Mouse (Mus musculus): Measurements from ENCODE around the gene Slc9a8. TPM values are rescaled to one million over a fixed set of nuclear protein-coding genes. Genes with fewer than 3 reads are reported as not detected.

Slc9a8 gene
- polyA plus RNA-seq, 1 experiment, result 19.0 TPM

DNA sequence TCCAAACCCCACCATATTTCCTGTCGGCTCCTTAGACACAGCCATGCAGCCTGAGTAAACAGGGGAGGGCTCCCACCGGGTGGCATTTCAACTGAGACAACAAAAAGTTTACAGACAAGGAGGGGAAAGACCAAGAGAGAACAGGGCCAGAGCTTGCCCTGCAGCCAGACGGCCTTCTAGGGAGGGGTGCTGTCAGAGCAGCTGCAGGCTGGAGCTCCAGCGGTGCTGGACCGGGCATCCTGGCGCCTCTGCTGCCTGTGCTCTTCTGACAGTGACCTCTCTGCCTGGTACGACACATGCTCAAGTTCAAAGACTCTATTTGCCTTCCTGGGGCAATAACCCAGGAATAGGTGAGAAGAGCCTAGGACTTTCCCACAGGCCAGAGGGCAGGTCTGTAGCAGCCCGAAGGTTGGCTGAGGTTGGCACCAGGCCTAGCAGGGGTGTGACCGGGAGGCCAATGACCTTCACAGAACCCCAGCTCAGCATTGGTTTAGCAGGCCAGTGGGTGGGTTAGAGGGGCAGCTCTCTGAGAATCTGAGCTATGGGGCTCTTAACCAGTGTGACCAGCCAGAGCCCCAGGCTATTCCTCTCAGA is 5.4 kb upstream of the Slc9a8 start:
- H3K4me3 ChIP-seq (ENCODE audit: insufficient read depth, poor library complexity, severe bottlenecking), result no peak overlapping the region
- H3K36me3 ChIP-seq (ENCODE audit: control insufficient read depth, insufficient read depth), result no peaks in the 10 kb centered on the region
- H3K79me3 ChIP-seq (ENCODE audit: low read depth), result peaks cover 1% of the 10 kb centered on the region
- TF ChIP-seq FOSL1 (IDR thresholded peaks at IDR 0.05; ENCODE audit: insufficient read depth, low read length, poor library complexity, severe bottlenecking), result no peak
- TF ChIP-seq MYOD1 (IDR thresholded peaks at IDR 0.05; ENCODE audit: control insufficient read depth, insufficient read length, low read depth), result no peak
- no peak for TF ChIP-seq CTCF (IDR thresholded peaks at IDR 0.05; ENCODE audit: control insufficient read depth, insufficient read depth, insufficient read length)
- no peak for TF ChIP-seq CEBPB (IDR thresholded peaks at IDR 0.05; ENCODE audit: low read depth)
- no peak for TF ChIP-seq USF1 (IDR thresholded peaks at IDR 0.05; ENCODE audit: low read depth)
- TF ChIP-seq MYOG (IDR thresholded peaks at IDR 0.05; ENCODE audit: control insufficient read depth, extremely low read depth, insufficient read length), result no peak
- TF ChIP-seq MAX (IDR thresholded peaks at IDR 0.05), result no peak
- no peaks in the 10 kb centered on the region for H3K79me2 ChIP-seq (ENCODE audit: control insufficient read depth, insufficient read depth)
- H3ac ChIP-seq (ENCODE audit: control insufficient read depth, insufficient read length, low read depth), result no peak overlapping the region
- H3K27me3 ChIP-seq (ENCODE audit: control insufficient read depth, insufficient read depth, insufficient read length), result no peaks in the 10 kb centered on the region

DNA sequence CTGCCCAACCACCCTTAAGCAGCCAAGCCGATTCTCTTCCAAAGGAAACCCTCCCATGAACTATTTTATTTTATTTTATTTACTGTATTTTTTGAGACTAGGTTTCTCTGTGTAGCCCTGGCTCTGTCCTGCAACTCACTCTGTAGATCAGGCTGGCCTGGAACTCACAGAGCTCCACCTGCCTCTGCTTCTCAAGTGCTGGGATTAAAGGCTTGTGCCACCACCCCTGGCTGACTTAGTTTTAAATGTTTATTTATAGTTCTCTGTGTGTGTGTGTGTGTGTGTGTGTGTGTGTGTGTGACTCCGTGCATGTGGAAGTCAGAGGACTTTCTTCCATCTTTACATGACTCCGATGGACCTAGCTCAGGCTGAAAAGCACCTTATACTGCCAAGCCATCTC is 4.5 kb upstream of the Slc9a8 start:
- peaks cover 3% of the 10 kb centered on the region for H3K79me2 ChIP-seq (ENCODE audit: control insufficient read depth, insufficient read depth)
- TF ChIP-seq CTCF (IDR thresholded peaks at IDR 0.05; ENCODE audit: control insufficient read depth, insufficient read depth, insufficient read length) (no peak), FOSL1 (IDR thresholded peaks at IDR 0.05; ENCODE audit: insufficient read depth, low read length, poor library complexity, severe bottlenecking) (no peak), MAX (IDR thresholded peaks at IDR 0.05) (no peak), CEBPB (IDR thresholded peaks at IDR 0.05; ENCODE audit: low read depth) (no peak), USF1 (IDR thresholded peaks at IDR 0.05; ENCODE audit: low read depth) (no peak), MYOG (IDR thresholded peaks at IDR 0.05; ENCODE audit: control insufficient read depth, extremely low read depth, insufficient read length) (no peak), MYOD1 (IDR thresholded peaks at IDR 0.05; ENCODE audit: control insufficient read depth, insufficient read length, low read depth) (no peak)
- H3K27me3 ChIP-seq (ENCODE audit: control insufficient read depth, insufficient read depth, insufficient read length), result no peaks in the 10 kb centered on the region
- no peak overlapping the region for H3K4me3 ChIP-seq (ENCODE audit: insufficient read depth, poor library complexity, severe bottlenecking)
- H3ac ChIP-seq (ENCODE audit: control insufficient read depth, insufficient read length, low read depth), result no peak overlapping the region
- no peaks in the 10 kb centered on the region for H3K36me3 ChIP-seq (ENCODE audit: control insufficient read depth, insufficient read depth)
- peaks cover 1% of the 10 kb centered on the region for H3K79me3 ChIP-seq (ENCODE audit: low read depth)

GRCm38 (mm10) chr2:167417694-167418093 is 3.8 kb upstream of the Slc9a8 start:
- H3K4me3 ChIP-seq (ENCODE audit: insufficient read depth, poor library complexity, severe bottlenecking), result no peak overlapping the region
- H3K36me3 ChIP-seq (ENCODE audit: control insufficient read depth, insufficient read depth), result no peaks in the 10 kb centered on the region
- H3K79me2 ChIP-seq (ENCODE audit: control insufficient read depth, insufficient read depth), result peaks cover 10% of the 10 kb centered on the region
- H3ac ChIP-seq (ENCODE audit: control insufficient read depth, insufficient read length, low read depth), result no peak overlapping the region
- TF ChIP-seq USF1 (IDR thresholded peaks at IDR 0.05; ENCODE audit: low read depth) (no peak), CTCF (IDR thresholded peaks at IDR 0.05; ENCODE audit: control insufficient read depth, insufficient read depth, insufficient read length) (peak; percentile 38)
- H3K27me3 ChIP-seq (ENCODE audit: control insufficient read depth, insufficient read depth, insufficient read length), result no peaks in the 10 kb centered on the region
- H3K79me3 ChIP-seq (ENCODE audit: low read depth), result peaks cover 6% of the 10 kb centered on the region

- TF ChIP-seq MYOD1 (IDR thresholded peaks at IDR 0.05; ENCODE audit: control insufficient read depth, insufficient read length, low read depth), result no peak
- no peak for TF ChIP-seq CEBPB (IDR thresholded peaks at IDR 0.05; ENCODE audit: low read depth)
- no peak for TF ChIP-seq MYOG (IDR thresholded peaks at IDR 0.05; ENCODE audit: control insufficient read depth, extremely low read depth, insufficient read length)
- TF ChIP-seq CTCF (IDR thresholded peaks at IDR 0.05; ENCODE audit: control insufficient read depth, insufficient read depth, insufficient read length), result peak; percentile 65
- TF ChIP-seq MAX (IDR thresholded peaks at IDR 0.05), result peak; percentile 28
- TF ChIP-seq USF1 (IDR thresholded peaks at IDR 0.05; ENCODE audit: low read depth), result no peak
- TF ChIP-seq FOSL1 (IDR thresholded peaks at IDR 0.05; ENCODE audit: insufficient read depth, low read length, poor library complexity, severe bottlenecking), result no peak
- Histone ChIP-seq H3K36me3 (ENCODE audit: control insufficient read depth, insufficient read depth) (peaks cover 4% of the 10 kb centered on the region), H3K79me2 (ENCODE audit: control insufficient read depth, insufficient read depth) (peaks cover 25% of the 10 kb centered on the region), H3ac (ENCODE audit: control insufficient read depth, insufficient read length, low read depth) (no peak overlapping the region), H3K4me3 (ENCODE audit: insufficient read depth, poor library complexity, severe bottlenecking) (no peak overlapping the region), H3K79me3 (ENCODE audit: low read depth) (peaks cover 16% of the 10 kb centered on the region), H3K27me3 (ENCODE audit: control insufficient read depth, insufficient read depth, insufficient read length) (no peaks in the 10 kb centered on the region)
Measured at GRCm38 (mm10) chr2:167419204-167419603, 2.3 kb upstream of the Slc9a8 start.

DNA sequence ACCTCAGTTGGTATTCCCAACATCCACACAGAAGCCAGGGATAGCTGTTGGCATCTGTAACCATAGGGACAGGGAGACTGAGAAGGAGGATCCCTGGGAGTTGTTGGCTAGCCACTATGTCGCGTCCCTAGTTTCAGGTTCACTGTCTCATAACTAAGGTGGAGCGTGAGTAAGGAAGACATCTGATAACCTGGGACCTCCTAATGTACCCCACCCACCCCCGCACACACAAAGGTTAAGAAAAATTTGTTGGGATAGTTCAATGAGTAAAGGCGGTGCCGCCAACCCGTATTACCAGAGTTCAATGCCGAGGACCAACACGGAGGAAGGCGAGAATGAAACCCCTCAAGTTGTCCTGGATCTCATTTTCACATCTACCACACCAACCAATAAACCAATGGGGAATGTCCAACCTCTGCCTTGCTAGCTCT is 686 bp upstream of the Slc9a8 start:
- Histone ChIP-seq H3ac (ENCODE audit: control insufficient read depth, insufficient read length, low read depth) (peak overlapping the region; percentile 79), H3K79me2 (ENCODE audit: control insufficient read depth, insufficient read depth) (peaks cover 27% of the 10 kb centered on the region), H3K36me3 (ENCODE audit: control insufficient read depth, insufficient read depth) (peaks cover 20% of the 10 kb centered on the region), H3K4me3 (ENCODE audit: insufficient read depth, poor library complexity, severe bottlenecking) (peak overlapping the region; percentile 78), H3K79me3 (ENCODE audit: low read depth) (peaks cover 16% of the 10 kb centered on the region), H3K27me3 (ENCODE audit: control insufficient read depth, insufficient read depth, insufficient read length) (no peaks in the 10 kb centered on the region)
- no peak for TF ChIP-seq MAX (IDR thresholded peaks at IDR 0.05)
- TF ChIP-seq MYOG (IDR thresholded peaks at IDR 0.05; ENCODE audit: control insufficient read depth, extremely low read depth, insufficient read length), result no peak
- no peak for TF ChIP-seq MYOD1 (IDR thresholded peaks at IDR 0.05; ENCODE audit: control insufficient read depth, insufficient read length, low read depth)
- TF ChIP-seq CTCF (IDR thresholded peaks at IDR 0.05; ENCODE audit: control insufficient read depth, insufficient read depth, insufficient read length), result no peak
- TF ChIP-seq FOSL1 (IDR thresholded peaks at IDR 0.05; ENCODE audit: insufficient read depth, low read length, poor library complexity, severe bottlenecking), result no peak
- TF ChIP-seq USF1 (IDR thresholded peaks at IDR 0.05; ENCODE audit: low read depth), result no peak
- TF ChIP-seq CEBPB (IDR thresholded peaks at IDR 0.05; ENCODE audit: low read depth), result no peak

GRCm38 (mm10) chr2:167422150-167422470 is 598 bp downstream of the Slc9a8 start:
- Histone ChIP-seq H3K36me3 (ENCODE audit: control insufficient read depth, insufficient read depth) (peaks cover 33% of the 10 kb centered on the region), H3K79me2 (ENCODE audit: control insufficient read depth, insufficient read depth) (peaks cover 27% of the 10 kb centered on the region), H3K4me3 (ENCODE audit: insufficient read depth, poor library complexity, severe bottlenecking) (peak overlapping the region; percentile 78), H3K27me3 (ENCODE audit: control insufficient read depth, insufficient read depth, insufficient read length) (no peaks in the 10 kb centered on the region), H3ac (ENCODE audit: control insufficient read depth, insufficient read length, low read depth) (peak overlapping the region; percentile 91), H3K79me3 (ENCODE audit: low read depth) (peaks cover 16% of the 10 kb centered on the region)
- no peak for TF ChIP-seq CTCF (IDR thresholded peaks at IDR 0.05; ENCODE audit: control insufficient read depth, insufficient read depth, insufficient read length)
- no peak for TF ChIP-seq MYOD1 (IDR thresholded peaks at IDR 0.05; ENCODE audit: control insufficient read depth, insufficient read length, low read depth)
- no peak for TF ChIP-seq USF1 (IDR thresholded peaks at IDR 0.05; ENCODE audit: low read depth)
- peak; percentile 61 for TF ChIP-seq MAX (IDR thresholded peaks at IDR 0.05)
- no peak for TF ChIP-seq FOSL1 (IDR thresholded peaks at IDR 0.05; ENCODE audit: insufficient read depth, low read length, poor library complexity, severe bottlenecking)
